Mouse (Mus musculus): Measurements from ENCODE around the gene Cth.

GRCm38 (mm10) chr3:157908166-157908565, 16.7 kb downstream of the Cth start:
- TF ChIP-seq CTCF (IDR thresholded peaks at IDR 0.05; ENCODE audit: low read depth) (no peak), EP300 (IDR thresholded peaks at IDR 0.05; ENCODE audit: low read depth) (no peak)
